Mouse (Mus musculus) spleen, postnatal 14 days (tissue): ENCODE results near the gene Map4k5.

ENCODE experiments used
- DNase-seq, 2 experiments: peaks; one replicate each; pipeline ENCODE4 v3.0.0; 2021 to 2022; ENCODE audit warnings: low spot score in 2 of 2

The Map4k5 gene

GRCm38 (mm10) chr12:69756015-69756414, 137.0 kb downstream of the Map4k5 start:
- no peak for DNase-seq

GRCm38 (mm10) chr12:69753936-69754335, 139.1 kb downstream of the Map4k5 start:
- DNase-seq = no peak
